Mouse (Mus musculus) cerebellum, adult 2 months (tissue): ENCODE measurements around the gene Tarbp1.

Source experiments
- CTCF ChIP-seq: fragments of 200-500 bp; IDR thresholded peaks from 2 replicates; pipeline ENCODE4 v1.5.1; 2011; ENCODE audit warnings: low read depth, mild to moderate bottlenecking, control low read depth, low read length, moderate library complexity, borderline replicate concordance; ENCODE audit not compliant: insufficient read depth
- POLR2A ChIP-seq: fragments of 200-500 bp; IDR thresholded peaks from 2 replicates; pipeline ENCODE4 v1.6.1; 2011; ENCODE audit warnings: low read length, control low read depth, borderline replicate concordance; ENCODE audit not compliant: insufficient read depth

GRCm38 (mm10) chr8:126382216-126382615, 92.6 kb downstream of the Tarbp1 start:
- no peak for TF ChIP-seq CTCF
- TF ChIP-seq POLR2A, result no peak
